Comparison of ENCODE assay signal across 21 mouse cellular contexts in genomic region chr2:149939586-149939985, GRCm38 (mm10).
"Had no signal": no experiment of that assay in that cellular context is flagged by ENCODE, and none has a peak within 500 bp of the region (broad histone marks: within the 10 kb centered on the region; RNA-seq: fewer than 3 reads in every experiment).

No protein-coding gene starts in this region.

- H3K27ac ChIP-seq: lung, embryonic 15.5 days; macrophage; midbrain, embryonic 10.5 days; midbrain, embryonic 12.5 days; neural tube, embryonic 13.5 days; neural tube, embryonic 15.5 days had no signal

- H3K4me1 ChIP-seq: lung, embryonic 15.5 days; neural tube, embryonic 13.5 days; neural tube, embryonic 15.5 days had no signal

- H3K4me2 ChIP-seq: lung, embryonic 15.5 days; midbrain, embryonic 12.5 days; neural tube, embryonic 13.5 days; neural tube, embryonic 15.5 days had no signal

- ATAC-seq: lung, postnatal 0 days; midbrain, embryonic 16.5 days had no signal

- H3K27me3 ChIP-seq: lung, embryonic 15.5 days; midbrain, embryonic 12.5 days; neural tube, embryonic 13.5 days; neural tube, embryonic 15.5 days had no signal

- H3K4me3 ChIP-seq: lung, embryonic 15.5 days; midbrain, embryonic 10.5 days; midbrain, embryonic 12.5 days; myocyte; neural tube, embryonic 13.5 days; neural tube, embryonic 15.5 days had no signal

- DNase-seq: lung, adult 2 months; lung, postnatal 14 days; lung, postnatal 36 days; midbrain, embryonic 14.5 days; retina, postnatal 1 day; right cerebral cortex, adult 18-20 months; right cerebral cortex, postnatal 25 days; right cerebral cortex, postnatal 4 days; spleen, adult 18-20 months; thymus, adult 18-20 months; thymus, postnatal 14 days; thymus, postnatal 36 days had no signal

- H3K9me3 ChIP-seq: lung, embryonic 15.5 days; midbrain, embryonic 10.5 days; midbrain, embryonic 12.5 days; neural tube, embryonic 13.5 days; neural tube, embryonic 15.5 days had no signal

- H3K36me3 ChIP-seq: lung, embryonic 15.5 days; midbrain, embryonic 10.5 days; midbrain, embryonic 12.5 days; neural tube, embryonic 13.5 days; neural tube, embryonic 15.5 days had no signal

- H3K9ac ChIP-seq: lung, embryonic 15.5 days; midbrain, embryonic 12.5 days; neural tube, embryonic 13.5 days; neural tube, embryonic 15.5 days had no signal
